Mouse (Mus musculus): Measurements from ENCODE around the gene Hdac11.

- no peak for TF ChIP-seq EP300 (IDR thresholded peaks at IDR 0.05; ENCODE audit: insufficient read depth, low read depth, low read length)
- no peak for TF ChIP-seq CTCF (IDR thresholded peaks at IDR 0.05; ENCODE audit: low read depth, low read length)
- TF ChIP-seq POLR2A (IDR thresholded peaks at IDR 0.05; ENCODE audit: insufficient read depth, low read length), result no peak
These were observed 53.3 kb downstream of the Hdac11 start for GRCm38 (mm10) chr6:91209780-91210179.
